Mouse (Mus musculus) lung, embryonic 16.5 days (tissue): ENCODE results near the gene Prrc2b. TPM values are rescaled to one million over a fixed set of nuclear protein-coding genes. Genes with fewer than 3 reads are reported as not detected.
A peak's percentile ranks its signal among the peaks of the same experiment; 100 is the strongest.

ENCODE experiments used
- ATAC-seq: fragments of 200-750 bp; cut with Nextera tagmentation; 2 replicates; pipeline ENCODE4 v1.8.0; 2017; ENCODE audit warnings: low read depth, mild to moderate bottlenecking, moderate library complexity
- H3K27ac ChIP-seq: fragments of 300-500 bp; sonication (generic); 2 replicates; pipeline ENCODE4 v1.5.1; 2014; ENCODE audit warnings: mild to moderate bottlenecking, control low read depth, low read length
- H3K27me3 ChIP-seq: fragments of 300-500 bp; sonication (generic); 2 replicates; pipeline ENCODE4 v1.6.1; 2014; ENCODE audit warnings: low read depth, low read length, mixed read lengths; ENCODE audit not compliant: control insufficient read depth, insufficient read depth
- H3K36me3 ChIP-seq: fragments of 300-500 bp; sonication (generic); 2 replicates; pipeline ENCODE4 v1.6.1; 2014; ENCODE audit warnings: low read length; ENCODE audit not compliant: control insufficient read depth, insufficient read depth
- H3K4me1 ChIP-seq: fragments of 300-500 bp; sonication (generic); replicated peaks from 2 replicates; pipeline ENCODE4 v1.6.1; 2014; ENCODE audit warnings: low read length, mixed read lengths; ENCODE audit not compliant: control insufficient read depth, insufficient read depth
- H3K4me2 ChIP-seq: fragments of 300-500 bp; sonication (generic); 2 replicates; pipeline ENCODE4 v1.6.1; 2014; ENCODE audit warnings: low read depth, low read length, control low read depth
- H3K4me3 ChIP-seq: fragments of 300-500 bp; sonication (generic); 2 replicates; pipeline ENCODE4 v1.5.1; 2014; ENCODE audit warnings: mild to moderate bottlenecking, low read length, control low read depth
- H3K9ac ChIP-seq: fragments of 300-500 bp; sonication (generic); 2 replicates; pipeline ENCODE4 v1.6.1; 2014; ENCODE audit warnings: low read length, control low read depth
- H3K9me3 ChIP-seq: fragments of 300-500 bp; sonication (generic); 2 replicates; pipeline ENCODE4 v1.6.1; 2016; ENCODE audit warnings: low read length; ENCODE audit not compliant: control insufficient read depth
- WGBS: fragments of 180-500 bp; shearing (Covaris S2); extraction: QIAGEN DNeasy Blood & Tissue Kit; methylation state at CpG from one replicate; pipeline ENCODE4 v1.1.7; 2014; 5-methylcytosine and 5-hydroxymethylcytosine counted together
- polyA plus RNA-seq: library from polyadenylated mRNA; unstranded; fragments of >200 nt; fragmentation: Nextera tagmentation; extraction: Ambion mirVana; gene quantifications from 2 replicates; pipeline ENCODE4 v1.2.1, GENCODE M21; 2015

Prrc2b gene
- polyA plus RNA-seq, 1 experiment from 2014 or later = 26.9 TPM

GRCm38 (mm10) chr2:32218541-32219334 is 67.9 kb downstream of the Prrc2b start:
- ATAC-seq = no peak
- Histone ChIP-seq H3K36me3 (peaks cover 94% of the 10 kb centered on the region), H3K9ac (no peak overlapping the region), H3K9me3 (no peaks in the 10 kb centered on the region), H3K27ac (no peak overlapping the region), H3K4me2 (no peak overlapping the region), H3K4me3 (no peak overlapping the region), H3K27me3 (no peaks in the 10 kb centered on the region), H3K4me1 (no peaks in the 10 kb centered on the region)
- 88% methylated on average over 11 of the region's 11 CpGs for WGBS

- WGBS = 92% methylated on average over 14 of the region's 14 CpGs
- Histone ChIP-seq H3K9ac (no peak overlapping the region), H3K4me2 (no peak overlapping the region), H3K4me1 (no peaks in the 10 kb centered on the region), H3K27ac (no peak overlapping the region), H3K36me3 (peaks cover 94% of the 10 kb centered on the region), H3K27me3 (no peaks in the 10 kb centered on the region), H3K4me3 (no peak overlapping the region), H3K9me3 (no peaks in the 10 kb centered on the region)
- no peak for ATAC-seq
These were observed 68.6 kb downstream of the Prrc2b start for GRCm38 (mm10) chr2:32219501-32219900.

- H3K9ac ChIP-seq = no peak overlapping the region
- H3K27me3 ChIP-seq = no peaks in the 10 kb centered on the region
- H3K4me2 ChIP-seq = no peak overlapping the region
- H3K4me3 ChIP-seq = no peak overlapping the region
- H3K27ac ChIP-seq = no peak overlapping the region
- ATAC-seq = no peak
- H3K9me3 ChIP-seq = no peaks in the 10 kb centered on the region
- WGBS = 94% methylated on average over 6 of the region's 6 CpGs
- peaks cover 93% of the 10 kb centered on the region for H3K36me3 ChIP-seq
- H3K4me1 ChIP-seq = no peaks in the 10 kb centered on the region
These were observed 69.1 kb downstream of the Prrc2b start for GRCm38 (mm10) chr2:32220021-32220420.

GRCm38 (mm10) chr2:32220969-32221368 is 70.1 kb downstream of the Prrc2b start:
- Histone ChIP-seq H3K4me3 (no peak overlapping the region), H3K27me3 (no peaks in the 10 kb centered on the region), H3K9ac (no peak overlapping the region), H3K4me2 (no peak overlapping the region), H3K4me1 (no peaks in the 10 kb centered on the region), H3K36me3 (peaks cover 87% of the 10 kb centered on the region), H3K9me3 (no peaks in the 10 kb centered on the region), H3K27ac (no peak overlapping the region)
- WGBS = 86% methylated on average over 10 of the region's 10 CpGs
- ATAC-seq = no peak

- no peak overlapping the region for H3K27ac ChIP-seq
- peaks cover 86% of the 10 kb centered on the region for H3K36me3 ChIP-seq
- H3K9me3 ChIP-seq = no peaks in the 10 kb centered on the region
- no peak for ATAC-seq
- no peaks in the 10 kb centered on the region for H3K27me3 ChIP-seq
- no peaks in the 10 kb centered on the region for H3K4me1 ChIP-seq
- H3K9ac ChIP-seq = no peak overlapping the region
- no peak overlapping the region for H3K4me3 ChIP-seq
- WGBS = 87% methylated on average over 7 of the region's 7 CpGs
- no peak overlapping the region for H3K4me2 ChIP-seq
These were observed 70.7 kb downstream of the Prrc2b start for GRCm38 (mm10) chr2:32221577-32221976.

GRCm38 (mm10) chr2:32222057-32222456 is 71.2 kb downstream of the Prrc2b start:
- ATAC-seq = no peak
- no peak overlapping the region for H3K9ac ChIP-seq
- H3K4me1 ChIP-seq = no peaks in the 10 kb centered on the region
- no peak overlapping the region for H3K4me3 ChIP-seq
- H3K36me3 ChIP-seq = peaks cover 87% of the 10 kb centered on the region
- H3K27ac ChIP-seq = no peak overlapping the region
- H3K9me3 ChIP-seq = no peaks in the 10 kb centered on the region
- no peaks in the 10 kb centered on the region for H3K27me3 ChIP-seq
- 77% methylated on average over 10 of the region's 10 CpGs for WGBS
- H3K4me2 ChIP-seq = no peak overlapping the region

GRCm38 (mm10) chr2:32235433-32235832 is 84.6 kb downstream of the Prrc2b start:
- H3K36me3 ChIP-seq = peaks cover 29% of the 10 kb centered on the region
- peak overlapping the region; percentile 75 for H3K4me3 ChIP-seq

GRCm38 (mm10) chr2:32235886-32236759 is 85.2 kb downstream of the Prrc2b start, which contains the start of gene Pomt1:
Gene Pomt1, plus strand, starts transcription at chr2:32236590.
- peak within 1 kb of the TSS; percentile 82 for H3K9ac ChIP-seq
- H3K4me1 ChIP-seq = peaks cover 20% of the 10 kb centered on the region
- peak within 1 kb of the TSS; percentile 83 for H3K4me2 ChIP-seq
- H3K27ac ChIP-seq = peak within 1 kb of the TSS; percentile 90
- under 1% methylated on average over 54 of the region's 54 CpGs for WGBS
- ATAC-seq = peak; percentile 93
- H3K27me3 ChIP-seq = no peaks in the 10 kb centered on the region
- H3K9me3 ChIP-seq = no peaks in the 10 kb centered on the region
- peaks cover 24% of the 10 kb centered on the region for H3K36me3 ChIP-seq
- H3K4me3 ChIP-seq = peak within 1 kb of the TSS; percentile 75

More at GRCm38 (mm10) chr2:32235433-32235832, 84.6 kb downstream of the Prrc2b start:
- Histone ChIP-seq H3K27me3 (no peaks in the 10 kb centered on the region), H3K4me2 (peak overlapping the region; percentile 83), H3K4me1 (peaks cover 20% of the 10 kb centered on the region), H3K27ac (peak overlapping the region; percentile 89; the same call in 1 of the 2 replicates), H3K9me3 (no peaks in the 10 kb centered on the region), H3K9ac (peak overlapping the region; percentile 79)
- 26% methylated on average over 7 of the region's 7 CpGs for WGBS
- ATAC-seq = no peak
